Mouse (Mus musculus) MN1 (cell line): ENCODE data around the gene Rab3gap2.

Source experiments
- DNase-seq: peaks from one replicate; pipeline ENCODE4 v3.0.0-alpha.2; 2016; ENCODE audit warnings: low spot score

Rab3gap2 gene

DNA sequence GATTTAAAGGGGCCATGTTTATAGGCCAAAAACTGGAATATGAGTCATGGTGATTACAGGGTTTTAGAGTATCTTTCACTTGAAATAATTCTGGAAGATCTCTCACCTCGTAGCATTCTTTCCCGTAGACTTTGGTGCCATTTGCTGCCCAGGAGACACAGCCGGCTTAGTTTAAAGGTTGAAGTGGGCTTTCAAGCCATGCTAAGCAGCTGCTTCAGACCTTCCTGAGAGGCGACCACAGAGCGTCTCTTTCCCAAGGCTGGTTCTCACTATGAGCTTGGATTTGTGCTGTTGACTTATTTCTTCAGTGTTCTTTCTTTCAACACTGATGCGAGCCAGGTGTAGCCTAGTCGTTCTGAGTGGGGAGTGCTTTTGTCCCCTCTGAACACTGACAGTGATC lies 23.8 kb downstream of the Rab3gap2 start:
- DNase-seq = no peak

DNA sequence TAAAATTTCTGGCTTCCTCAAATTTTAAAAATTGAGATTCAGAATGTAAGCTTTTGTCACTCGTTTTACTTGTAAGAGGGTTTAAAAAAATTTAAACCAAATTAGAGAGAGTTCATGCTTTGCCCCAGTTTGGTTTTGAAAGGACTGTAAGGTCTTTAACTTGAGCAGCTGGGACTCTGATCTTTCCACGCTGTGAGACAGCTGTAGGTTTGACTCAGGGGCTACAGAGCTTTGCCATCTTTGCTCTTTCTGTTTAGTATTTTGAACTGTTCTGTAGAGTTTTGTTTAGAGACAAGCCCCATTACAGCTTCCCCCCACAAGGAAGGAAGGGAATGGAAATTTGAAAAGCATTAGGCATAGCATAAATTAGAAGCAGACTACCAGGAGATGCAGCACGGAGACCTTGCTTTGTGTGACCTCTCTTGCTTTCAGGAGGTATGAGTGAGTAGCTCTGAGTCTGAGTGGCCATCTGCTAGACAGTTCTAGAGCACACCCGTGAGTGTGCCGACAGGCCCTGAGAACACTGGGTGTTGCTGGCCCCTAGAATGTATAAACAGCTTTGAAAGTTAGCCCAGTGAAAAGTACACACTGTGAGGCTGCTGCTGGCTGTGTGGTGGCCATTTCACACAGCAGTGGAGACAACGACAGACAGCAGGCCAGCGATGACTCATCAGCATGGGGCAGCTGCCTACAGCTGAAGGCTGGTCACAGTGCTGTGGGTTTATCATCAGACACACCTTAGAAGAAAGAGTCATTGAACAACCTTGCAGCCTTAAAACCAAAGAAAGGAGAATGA lies 25.7 kb downstream of the Rab3gap2 start:
- peak; percentile 66 for DNase-seq

DNA sequence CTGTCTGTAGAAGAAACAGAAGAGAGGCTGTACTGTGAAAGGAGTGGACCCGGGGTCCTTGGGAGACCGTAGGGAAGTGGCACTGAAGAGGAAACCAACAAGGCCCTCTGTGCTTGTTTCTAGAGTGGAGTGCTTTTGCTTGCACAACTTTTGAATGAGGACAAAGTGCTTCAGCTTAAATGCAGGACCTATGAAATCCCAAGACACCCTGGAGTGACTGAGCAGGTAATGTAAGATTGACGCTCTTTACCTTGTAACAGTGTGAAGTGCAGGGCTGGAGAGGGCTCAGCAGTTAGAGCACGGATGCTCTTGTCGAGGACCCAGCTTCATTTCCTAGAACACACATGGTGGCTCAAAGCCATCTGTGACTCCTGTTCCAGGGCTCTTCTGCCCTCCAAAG lies 31.9 kb downstream of the Rab3gap2 start:
- no peak for DNase-seq

DNA sequence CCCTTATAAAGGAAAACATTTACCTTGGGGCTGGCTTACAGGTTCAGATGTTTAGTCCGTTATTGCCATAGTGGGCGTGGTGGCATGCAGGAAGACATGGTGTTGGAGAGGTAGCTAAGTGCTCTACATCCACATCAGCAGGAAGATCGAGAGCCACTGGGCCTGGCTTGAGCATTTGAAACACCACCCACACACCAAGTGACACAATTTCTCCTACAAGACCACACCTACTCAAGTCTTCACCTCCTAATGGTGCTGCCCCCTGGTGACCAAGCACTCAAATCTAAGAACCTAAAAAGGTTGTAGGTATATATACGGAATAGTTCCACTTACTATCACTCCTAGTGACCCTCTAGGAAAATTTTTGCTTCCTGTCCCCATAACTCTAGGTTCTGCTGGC lies 32.6 kb downstream of the Rab3gap2 start:
- DNase-seq = no peak

DNA sequence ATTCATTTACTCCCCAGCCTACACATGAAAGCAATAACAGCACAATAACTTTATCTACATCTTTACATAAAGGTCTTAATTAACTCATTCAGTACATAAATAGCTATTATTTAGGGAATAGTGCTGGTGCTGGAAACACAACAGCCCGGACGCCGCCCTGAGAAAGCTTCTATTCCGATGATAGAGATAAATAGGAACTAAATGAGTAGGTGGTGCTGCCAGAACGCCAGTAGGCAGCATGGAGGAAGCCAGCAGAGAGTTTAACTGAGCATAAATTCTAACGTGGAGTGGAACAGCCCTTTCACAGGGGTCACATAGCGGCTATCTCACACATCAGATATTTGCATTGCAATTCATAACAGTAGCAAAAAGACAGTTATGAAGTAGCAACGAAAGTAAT lies 39.1 kb downstream of the Rab3gap2 start:
- DNase-seq = no peak

DNA sequence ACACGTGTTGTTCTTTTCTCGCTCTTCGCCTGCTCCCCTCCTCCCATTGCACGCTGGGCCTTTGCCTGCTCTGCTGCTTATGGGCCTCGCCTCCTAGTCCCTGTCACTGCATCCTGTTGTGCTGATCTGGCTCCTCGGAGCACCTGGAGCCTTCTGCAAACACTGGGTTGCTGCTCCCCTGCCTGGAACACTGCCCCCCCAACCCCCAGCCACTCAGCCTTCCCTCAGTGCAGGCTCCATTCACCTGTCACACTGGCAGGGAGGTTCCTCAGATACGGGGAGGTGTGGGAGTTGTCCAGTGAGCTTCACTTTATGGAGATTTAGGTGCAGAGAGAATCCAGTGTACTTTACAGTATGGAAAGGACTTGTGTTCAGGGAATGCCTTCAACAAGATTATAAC lies 41.5 kb downstream of the Rab3gap2 start:
- DNase-seq = no peak

DNA sequence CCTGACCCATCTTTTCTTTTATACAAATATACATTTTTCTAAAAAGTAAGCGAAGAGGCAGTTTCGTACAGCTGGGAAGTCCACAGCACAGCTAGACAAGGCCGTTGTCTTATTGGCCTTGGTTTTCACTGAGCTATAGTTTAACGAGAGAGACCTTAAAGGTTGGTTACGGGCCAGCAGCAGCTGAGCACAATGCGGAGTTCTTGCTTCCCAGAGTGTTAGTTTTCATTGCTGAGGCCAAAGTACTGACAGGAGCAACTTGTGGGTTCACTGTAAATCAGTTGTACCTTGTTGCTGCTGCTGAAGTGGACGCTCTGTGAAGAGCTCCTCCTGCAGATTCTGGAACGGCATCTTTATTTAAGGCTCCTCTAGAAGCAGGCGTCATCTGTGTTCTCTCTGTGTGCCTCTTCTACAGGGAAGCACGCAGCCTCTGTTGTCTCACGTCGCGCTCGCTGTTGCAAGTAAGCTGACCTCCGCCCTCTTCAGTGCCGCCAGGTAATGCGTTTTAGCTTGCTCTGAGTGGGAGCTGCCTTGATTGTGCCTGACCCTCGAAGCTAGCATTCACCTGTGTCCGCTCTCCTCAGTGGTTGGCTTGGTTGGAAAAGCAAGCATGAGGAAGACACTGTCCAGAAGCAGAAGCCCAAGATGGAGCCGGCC lies 43.6 kb downstream of the Rab3gap2 start:
- DNase-seq = no peak

DNA sequence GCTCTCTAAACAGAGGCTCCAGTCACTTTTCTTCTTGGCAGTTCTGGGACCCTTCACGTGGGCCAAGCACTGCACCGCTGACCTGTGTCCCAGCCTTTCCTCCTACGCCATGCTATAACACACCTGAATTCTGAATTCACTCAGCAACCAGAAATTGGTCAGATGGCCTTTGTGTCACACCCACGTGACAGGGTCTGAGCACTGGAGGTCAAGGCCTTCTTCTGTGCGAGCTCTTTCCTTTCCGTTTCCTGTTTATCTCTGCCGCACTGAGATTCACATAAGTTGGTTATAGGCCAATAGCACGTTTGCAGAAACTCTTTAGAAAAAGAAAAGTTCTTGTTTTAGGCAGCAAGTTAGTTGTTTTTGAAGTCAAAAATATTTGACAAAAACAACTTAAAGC lies 44.8 kb downstream of the Rab3gap2 start:
- DNase-seq = no peak

DNA sequence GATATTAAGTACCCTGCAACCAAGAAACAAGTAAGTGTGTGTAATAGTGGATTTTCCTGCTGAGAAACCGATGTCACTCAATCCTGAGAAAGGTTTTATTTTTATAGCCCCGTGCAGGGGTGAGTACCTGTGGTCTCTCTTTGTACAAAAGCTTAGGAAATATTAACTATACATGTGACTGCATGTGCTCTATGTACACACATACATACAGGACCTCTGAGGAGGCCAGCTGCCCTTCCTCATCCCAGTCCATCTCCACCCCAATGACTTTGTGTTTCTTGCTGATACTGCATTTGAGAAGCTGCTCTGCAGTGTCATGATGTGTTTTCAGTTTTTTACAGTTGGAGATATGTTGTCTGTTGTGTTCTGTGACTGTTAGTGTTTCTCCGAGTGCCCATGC lies 48.4 kb downstream of the Rab3gap2 start:
- DNase-seq = no peak

DNA sequence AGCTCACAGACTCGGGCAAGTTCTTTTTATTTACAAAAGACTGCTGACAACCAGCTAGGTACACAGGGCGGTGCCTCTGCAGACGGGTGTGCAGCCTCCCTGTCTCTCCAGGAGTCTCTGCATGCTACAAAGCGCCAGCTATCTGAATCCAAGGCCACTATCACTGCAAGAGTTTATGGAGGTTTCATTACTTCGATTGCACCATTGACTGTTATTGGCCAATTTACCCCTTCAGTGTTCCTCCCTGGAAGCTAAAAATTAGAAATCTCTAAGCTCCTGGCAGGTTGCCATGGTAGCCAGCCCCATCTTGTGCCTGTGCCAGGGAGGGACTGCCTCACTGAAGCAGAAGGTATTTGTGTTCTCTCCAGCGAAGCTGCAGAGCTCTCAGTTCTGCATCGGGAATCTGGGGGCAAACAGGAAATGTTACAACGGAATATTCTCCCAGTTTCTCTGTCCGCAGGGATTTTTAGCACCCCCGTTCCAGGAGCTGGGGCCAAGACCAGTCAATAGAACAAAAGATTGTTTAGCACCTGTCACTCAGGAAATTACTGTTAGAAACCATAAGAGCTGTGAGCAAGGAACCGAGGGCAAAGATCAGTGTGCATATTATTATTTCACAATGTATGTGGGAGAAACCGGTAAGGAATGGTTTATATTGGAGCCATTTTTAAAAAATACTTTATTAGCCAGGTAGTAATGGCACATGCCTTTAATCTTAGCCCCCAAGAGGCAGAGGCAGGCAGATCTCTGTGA lies 49.4 kb downstream of the Rab3gap2 start:
- no peak for DNase-seq

DNA sequence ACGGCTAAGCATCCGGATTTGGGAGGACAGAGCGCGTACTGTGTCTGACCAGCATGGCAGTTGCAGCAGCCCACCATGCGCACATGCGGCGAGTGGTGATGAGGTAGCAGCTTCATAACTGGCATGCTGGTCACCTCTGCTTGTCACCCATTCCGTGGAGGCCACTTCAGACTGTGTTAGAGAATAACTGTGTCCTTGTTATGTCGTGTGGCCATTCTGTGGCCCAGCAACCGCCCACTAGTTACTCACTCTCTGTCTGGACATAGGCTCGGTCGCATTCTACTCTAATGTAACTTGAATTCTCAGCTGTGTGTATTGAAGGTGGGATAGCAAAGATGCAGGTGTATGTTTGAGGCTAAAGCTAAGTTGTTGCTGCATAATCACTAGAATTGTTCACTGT lies 51.4 kb downstream of the Rab3gap2 start:
- DNase-seq = no peak

DNA sequence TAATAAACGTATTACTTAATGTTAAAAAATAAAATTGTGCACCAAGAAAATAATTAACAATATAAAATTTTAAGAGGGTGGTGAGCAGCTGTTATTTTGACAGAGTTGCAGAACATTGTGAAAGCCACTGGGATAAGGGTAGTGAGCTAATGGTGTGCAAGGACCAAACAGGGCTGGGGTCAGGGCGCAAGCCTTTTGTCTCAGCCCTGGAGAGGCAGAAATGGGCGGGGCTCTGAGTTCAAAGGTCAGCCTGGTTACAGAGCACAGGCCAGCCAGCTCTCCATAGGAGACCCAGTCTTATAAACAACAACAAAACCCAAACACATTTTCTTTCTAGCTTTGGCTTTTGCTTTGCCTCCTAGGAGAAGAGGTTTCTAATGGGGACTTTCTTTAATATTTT lies 52.8 kb downstream of the Rab3gap2 start:
- DNase-seq = no peak

DNA sequence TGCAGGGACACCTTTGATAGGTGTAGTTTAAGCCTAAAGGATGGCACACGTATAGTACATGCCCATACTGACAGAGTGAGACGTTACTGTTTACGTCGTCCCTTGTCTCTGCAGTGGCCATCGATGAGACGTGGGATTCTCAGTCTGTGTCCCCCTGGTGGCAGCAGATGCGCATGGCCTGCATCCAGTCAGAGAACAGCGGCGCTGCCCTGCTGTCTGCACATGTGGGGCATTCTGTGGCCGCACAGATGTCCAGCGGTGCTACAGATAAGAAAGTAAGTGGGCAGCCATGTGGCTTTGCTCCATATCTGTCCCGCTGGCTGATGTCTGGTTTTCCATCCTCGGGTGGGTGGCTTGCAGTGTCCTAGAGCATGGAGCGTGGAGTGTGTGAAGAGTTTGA lies 58.6 kb downstream of the Rab3gap2 start:
- peak; percentile 48 for DNase-seq

DNA sequence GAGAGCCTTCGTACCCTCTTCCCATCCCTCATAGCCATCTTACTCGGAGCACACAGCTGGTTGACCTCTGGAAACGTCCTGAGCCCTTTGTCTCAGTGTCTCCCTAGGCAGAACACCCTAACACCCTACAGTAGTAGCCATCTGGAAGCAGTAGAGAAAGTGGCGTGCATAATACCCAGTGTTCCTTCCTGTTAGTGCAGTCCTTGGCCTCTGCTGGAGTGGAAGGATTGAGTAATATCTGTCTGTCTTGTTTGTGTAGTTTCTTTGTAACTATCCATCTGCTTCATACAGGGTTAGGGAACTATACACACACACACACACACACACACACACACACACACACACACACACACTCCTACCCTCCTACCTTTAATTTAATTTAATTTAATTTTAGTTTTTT lies 64.8 kb downstream of the Rab3gap2 start:
- DNase-seq = no peak

DNA sequence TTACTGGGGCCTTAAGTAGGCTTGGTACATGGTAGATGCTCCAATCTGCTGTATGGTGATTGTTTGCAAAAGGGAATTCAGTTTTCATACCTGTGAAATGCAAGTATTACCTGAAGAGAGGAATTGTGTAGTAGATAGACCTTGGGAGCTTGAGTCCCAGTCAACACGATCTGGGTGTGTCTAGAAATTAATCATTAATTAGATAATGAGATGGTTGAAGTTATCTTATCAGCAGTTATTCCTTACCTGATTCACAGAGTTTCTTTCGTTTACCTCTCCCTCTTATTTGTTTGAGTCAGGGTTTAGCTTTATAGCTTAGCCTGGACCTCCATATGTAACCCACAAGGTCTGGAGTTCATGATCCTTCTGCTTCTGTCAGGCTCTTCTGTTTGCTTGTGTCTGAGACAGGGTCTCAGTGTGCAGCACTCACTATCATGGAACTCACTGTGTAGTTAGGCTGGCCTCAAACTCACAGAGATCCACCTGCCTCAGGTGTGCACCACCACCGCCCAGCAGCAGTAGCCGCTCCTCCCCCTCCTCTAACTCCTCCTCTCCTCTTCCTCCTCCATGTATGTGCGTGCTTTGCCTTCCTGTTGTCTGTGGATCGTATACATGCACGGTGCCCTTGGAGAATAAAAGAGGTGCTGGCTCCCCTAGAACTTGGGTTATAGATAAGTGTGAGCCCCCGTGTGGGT lies 66.6 kb downstream of the Rab3gap2 start:
- no peak for DNase-seq

DNA sequence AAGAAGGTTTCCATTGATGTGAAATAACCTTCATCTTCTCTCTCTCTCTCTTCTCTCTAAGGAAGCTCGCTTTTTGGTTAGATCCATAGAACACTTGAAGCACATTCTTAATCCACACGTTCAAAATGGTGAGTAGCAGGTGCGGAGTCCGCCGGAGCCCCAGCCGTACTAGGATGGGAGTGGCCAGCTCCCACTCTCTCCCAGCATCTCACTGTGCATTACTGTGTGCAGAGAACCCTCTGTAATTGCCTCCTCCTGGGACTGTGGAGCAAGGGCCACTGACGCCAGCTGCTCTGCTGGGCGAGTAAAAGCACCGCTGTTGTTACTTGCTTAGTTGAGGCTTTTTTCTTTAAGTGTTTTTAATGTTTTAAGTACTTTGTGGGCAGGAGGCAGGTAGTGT lies 67.5 kb downstream of the Rab3gap2 start:
- DNase-seq = no peak

DNA sequence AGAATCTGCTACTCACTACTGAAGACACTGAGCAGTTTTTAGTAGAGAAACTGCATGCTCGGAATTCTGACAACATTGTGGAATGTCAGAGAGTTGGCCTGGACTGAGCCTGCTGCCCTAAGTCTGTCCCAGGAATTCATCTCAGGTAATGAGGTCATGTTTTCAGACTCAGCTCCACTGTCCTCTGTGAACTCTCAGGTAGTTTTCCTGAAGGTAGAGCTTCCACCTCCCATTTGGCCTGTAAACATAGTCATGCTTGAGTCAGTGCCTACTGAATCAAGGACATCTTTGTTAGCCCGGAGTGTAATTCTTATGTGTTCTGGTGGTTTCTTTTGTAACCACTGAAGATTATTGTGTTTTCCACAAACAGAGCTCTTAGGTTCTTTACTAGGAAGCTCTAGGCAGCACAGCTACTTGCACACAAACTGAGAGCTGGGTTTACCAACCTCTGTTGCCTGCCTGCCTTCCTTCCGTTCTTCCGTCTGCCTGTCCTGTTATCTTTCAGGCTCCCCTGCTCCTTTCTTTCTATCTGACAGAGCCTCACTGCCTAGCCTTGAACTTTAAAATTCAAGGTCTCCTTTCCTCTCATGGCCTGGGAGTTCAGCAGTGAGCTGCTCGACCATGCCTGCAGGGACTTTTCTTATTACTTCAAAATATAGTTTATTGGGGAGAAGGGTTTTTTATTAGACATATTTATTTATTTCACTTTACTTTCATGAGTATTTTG lies 71.1 kb downstream of the Rab3gap2 start:
- DNase-seq = no peak

DNA sequence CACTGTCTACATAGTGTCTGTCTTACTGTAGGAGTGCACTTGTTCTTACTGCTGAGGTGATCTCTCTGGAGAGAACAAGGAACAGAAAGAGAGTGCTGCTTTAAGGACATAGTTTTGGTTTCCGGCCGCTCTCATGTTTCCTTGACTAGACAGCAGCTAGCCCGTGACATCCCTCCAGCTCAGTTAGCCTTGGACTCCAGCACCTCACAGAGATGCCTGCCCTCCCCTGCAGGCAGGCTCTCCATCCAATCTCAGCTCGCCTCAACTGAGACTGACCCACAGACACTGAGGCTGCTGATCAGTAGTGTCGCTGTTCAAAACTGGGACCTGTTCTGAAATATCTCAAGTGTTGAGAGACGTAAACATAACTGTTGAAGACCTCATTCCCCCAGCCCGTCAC lies 72.1 kb downstream of the Rab3gap2 start:
- no peak for DNase-seq

DNA sequence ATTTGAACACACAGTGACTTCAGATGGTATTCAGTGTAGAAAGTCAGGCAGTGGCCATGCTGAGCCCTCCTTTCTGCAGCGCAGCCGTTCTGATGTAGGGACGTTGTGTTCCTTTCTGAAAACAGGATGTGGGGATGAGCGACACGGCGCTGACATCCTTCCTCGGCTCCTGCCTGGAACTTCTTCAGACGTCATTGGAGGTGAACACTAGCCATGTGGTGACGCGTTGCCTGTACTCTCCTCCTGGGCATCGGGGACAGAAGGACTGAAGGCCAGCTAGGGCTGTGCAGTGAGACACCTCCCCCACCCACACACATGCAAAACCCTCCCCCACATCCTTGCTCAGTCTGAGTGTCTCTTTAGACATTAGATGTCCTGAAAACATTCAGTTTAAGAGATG lies 73.1 kb downstream of the Rab3gap2 start:
- no peak for DNase-seq

DNA sequence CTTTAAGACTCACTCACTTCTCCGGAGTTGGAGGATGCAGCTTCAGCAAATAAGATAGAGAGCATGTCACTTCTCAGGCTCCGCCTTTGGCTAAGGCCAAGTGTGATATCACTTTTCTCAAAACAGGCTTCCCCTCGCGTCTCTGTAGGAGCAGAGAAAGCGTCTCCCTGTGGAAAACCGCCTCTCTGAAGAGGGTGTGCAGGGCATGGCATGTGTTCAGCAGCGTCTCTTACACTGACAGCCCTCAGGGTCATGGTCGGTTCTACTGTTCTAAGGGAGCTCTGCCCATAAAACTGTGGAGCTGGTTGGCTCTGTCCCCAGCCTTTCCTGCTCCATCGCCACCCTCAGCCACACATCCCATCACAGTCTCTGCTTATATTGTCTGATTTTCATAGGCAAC lies 75.4 kb downstream of the Rab3gap2 start:
- DNase-seq = no peak

DNA sequence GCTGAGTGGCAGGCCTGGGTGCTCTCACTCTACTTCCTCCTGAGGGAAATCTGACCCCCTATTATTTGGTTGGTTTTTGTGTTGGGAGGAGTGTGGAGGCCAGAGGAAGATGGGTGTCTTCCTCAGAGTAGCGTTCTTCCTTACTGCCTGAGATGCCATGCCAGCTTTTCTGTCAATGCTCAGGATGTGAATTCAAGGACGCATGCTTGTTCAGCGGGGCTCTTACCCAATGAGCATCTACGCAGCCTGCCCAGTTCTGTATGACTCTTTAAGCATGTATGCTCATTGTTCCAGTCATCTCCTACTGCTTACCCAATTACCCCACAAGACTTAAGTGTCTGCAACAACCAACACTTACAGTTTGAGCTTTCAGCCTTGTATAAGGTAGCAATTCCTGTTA lies 76.7 kb downstream of the Rab3gap2 start:
- no peak for DNase-seq

DNA sequence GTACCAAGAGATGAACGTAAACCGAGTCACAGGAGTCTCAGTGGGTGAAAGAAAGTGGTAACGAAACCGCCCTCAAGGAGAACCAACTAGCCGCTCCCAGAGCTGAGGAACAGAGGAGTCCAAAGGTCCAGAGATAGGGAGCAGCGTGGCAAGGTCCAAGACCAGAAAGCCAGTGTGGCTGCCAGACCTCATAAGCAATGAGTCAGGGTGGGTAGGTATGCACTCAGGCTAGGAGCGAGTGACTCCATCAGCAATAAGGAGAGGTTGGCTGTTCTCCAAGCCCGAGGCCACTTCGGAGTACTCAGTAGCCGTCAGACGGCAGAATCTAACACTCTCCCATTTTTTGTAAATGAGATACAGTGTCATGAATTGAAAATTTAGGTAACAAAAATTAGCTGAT lies 78.9 kb downstream of the Rab3gap2 start:
- peak; percentile 50 for DNase-seq
